Mouse (Mus musculus) testis, adult 2 months (tissue): ENCODE measurements around the gene Lypla2.

Source experiments
- CTCF ChIP-seq: fragments of 200-500 bp; IDR thresholded peaks from 2 replicates; pipeline ENCODE4 v1.5.1; 2012; ENCODE audit warnings: low read depth, mild to moderate bottlenecking, inconsistent platforms, low read length, moderate library complexity; ENCODE audit not compliant: control insufficient read depth, insufficient read depth, insufficient replicate concordance
- POLR2A ChIP-seq: fragments of 200-500 bp; IDR thresholded peaks from 2 replicates; pipeline ENCODE4 v1.6.1; 2012; ENCODE audit warnings: low read depth, mild to moderate bottlenecking, inconsistent platforms, low read length, moderate library complexity; ENCODE audit not compliant: control insufficient read depth

DNA sequence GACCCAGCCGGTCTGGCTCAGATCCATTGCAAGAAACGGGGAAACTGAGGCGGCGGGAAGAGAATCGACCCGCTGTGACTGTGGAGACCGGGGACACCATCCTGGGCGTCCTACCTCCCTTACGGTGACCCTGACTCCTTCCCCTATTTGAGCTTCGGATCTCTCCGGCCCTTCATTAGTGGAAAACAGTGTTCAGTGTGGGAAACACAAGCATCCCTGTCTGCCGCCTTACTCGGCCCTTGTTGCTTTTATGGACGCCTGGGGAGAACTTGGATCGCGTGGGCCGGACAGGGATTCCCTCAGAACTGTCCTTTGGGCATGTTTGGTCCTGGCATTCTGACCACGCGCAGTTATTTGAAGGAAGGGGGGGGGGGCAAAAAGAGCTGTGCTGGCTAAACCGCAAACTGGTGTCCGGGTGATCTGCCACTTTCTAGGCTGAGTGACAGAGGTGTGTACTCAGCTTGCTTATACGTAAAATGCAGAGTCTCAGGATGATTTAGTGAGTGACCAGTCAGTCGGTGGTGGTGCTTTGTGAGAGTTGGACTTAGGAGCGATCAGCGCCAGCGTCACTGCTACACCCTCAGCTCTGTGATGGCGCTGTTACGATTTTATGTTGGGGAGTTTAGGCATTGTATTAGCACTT is 25.6 kb downstream of the Lypla2 start:
- TF ChIP-seq CTCF = no peak
- TF ChIP-seq POLR2A = no peak
